Mouse (Mus musculus): ENCODE data around the gene Nupr1. TPM values are rescaled to one million over a fixed set of nuclear protein-coding genes. Genes with fewer than 3 reads are reported as not detected.

Nupr1 gene
- total RNA-seq (2014; fragmentation: Nextera tagmentation) (13.4 and 24.8 TPM in 2 replicates), total RNA-seq (2017) (0.41 and 1.1 TPM in 2 replicates), polyA plus RNA-seq (2012) (9.8 and 11.1 TPM in 2 replicates)

- Histone ChIP-seq H3K4me1 (ENCODE audit: insufficient read depth, low read depth, low read length) (peaks cover 61% of the 10 kb centered on the region), H3K9me3 (replicated peaks) (no peaks in the 10 kb centered on the region), H3K36me3 (replicated peaks) (no peaks in the 10 kb centered on the region), H3K4me3 (ENCODE audit: low read depth, low read length) (no peak within 1 kb of the TSS), H3K27me3 (ENCODE audit: insufficient read depth, low read length) (no peaks in the 10 kb centered on the region)
- no peak for TF ChIP-seq GATA2 (IDR thresholded peaks at IDR 0.05; ENCODE audit: borderline replicate concordance, low read depth, low read length)
- no peak for TF ChIP-seq TAL1 (conservative IDR thresholded peaks at IDR 0.05; ENCODE audit: low read depth, low read length)
- no peak for TF ChIP-seq GATA1 (IDR thresholded peaks at IDR 0.05; ENCODE audit: borderline replicate concordance, low read length)
- TF ChIP-seq CTCF (IDR thresholded peaks at IDR 0.05; ENCODE audit: low read depth, low read length) = no peak
- no peak for TF ChIP-seq POLR2AphosphoS5 (IDR thresholded peaks at IDR 0.05; ENCODE audit: insufficient replicate concordance, low read depth, low read length)
- no peak for DNase-seq (ENCODE audit: low spot score)
- no peak for ATAC-seq (ENCODE audit: extremely low read depth, insufficient number of reproducible peaks, low FRiP score, poor library complexity, severe bottlenecking)
These were observed at the start of gene Nupr1 for GRCm38 (mm10) chr7:126630824-126631518. Nupr1 (minus strand) TSS chr7:126630861.

GRCm38 (mm10) chr7:126679683-126680082 is 49.0 kb upstream of the Nupr1 start:
- H3K4me1 ChIP-seq (ENCODE audit: insufficient read depth, low read depth, low read length) = peaks cover 6% of the 10 kb centered on the region; the same call in 1 of the 2 replicates
- TF ChIP-seq GATA2 (IDR thresholded peaks at IDR 0.05; ENCODE audit: borderline replicate concordance, low read depth, low read length) (no peak), TAL1 (conservative IDR thresholded peaks at IDR 0.05; ENCODE audit: low read depth, low read length) (no peak), POLR2AphosphoS5 (IDR thresholded peaks at IDR 0.05; ENCODE audit: insufficient replicate concordance, low read depth, low read length) (no peak), GATA1 (IDR thresholded peaks at IDR 0.05; ENCODE audit: borderline replicate concordance, low read length) (no peak), CTCF (IDR thresholded peaks at IDR 0.05; ENCODE audit: low read depth, low read length) (no peak)
- H3K9me3 ChIP-seq (replicated peaks) = no peaks in the 10 kb centered on the region
- no peak overlapping the region for H3K4me3 ChIP-seq (ENCODE audit: low read depth, low read length)
- H3K27me3 ChIP-seq (ENCODE audit: insufficient read depth, low read length) = no peaks in the 10 kb centered on the region
- no peak for ATAC-seq (ENCODE audit: extremely low read depth, insufficient number of reproducible peaks, low FRiP score, poor library complexity, severe bottlenecking)
- H3K36me3 ChIP-seq (replicated peaks) = peaks cover 83% of the 10 kb centered on the region
- DNase-seq (ENCODE audit: low spot score) = no peak

GRCm38 (mm10) chr7:126678545-126679341 is 48.1 kb upstream of the Nupr1 start:
- DNase-seq (ENCODE audit: low spot score) (no peak), ATAC-seq (ENCODE audit: extremely low read depth, insufficient number of reproducible peaks, low FRiP score, poor library complexity, severe bottlenecking) (no peak)
- TF ChIP-seq POLR2AphosphoS5 (IDR thresholded peaks at IDR 0.05; ENCODE audit: insufficient replicate concordance, low read depth, low read length) = no peak
- TF ChIP-seq GATA2 (IDR thresholded peaks at IDR 0.05; ENCODE audit: borderline replicate concordance, low read depth, low read length) = no peak
- TF ChIP-seq CTCF (IDR thresholded peaks at IDR 0.05; ENCODE audit: low read depth, low read length) = no peak
- no peak for TF ChIP-seq TAL1 (conservative IDR thresholded peaks at IDR 0.05; ENCODE audit: low read depth, low read length)
- no peak for TF ChIP-seq GATA1 (IDR thresholded peaks at IDR 0.05; ENCODE audit: borderline replicate concordance, low read length)
- H3K27me3 ChIP-seq (ENCODE audit: insufficient read depth, low read length) = no peaks in the 10 kb centered on the region
- no peak overlapping the region for H3K4me3 ChIP-seq (ENCODE audit: low read depth, low read length)
- peaks cover 80% of the 10 kb centered on the region for H3K36me3 ChIP-seq (replicated peaks)
- no peaks in the 10 kb centered on the region for H3K9me3 ChIP-seq (replicated peaks)
- H3K4me1 ChIP-seq (ENCODE audit: insufficient read depth, low read depth, low read length) = peaks cover 6% of the 10 kb centered on the region; the same call in 1 of the 2 replicates

GRCm38 (mm10) chr7:126676631-126677220 is 46.1 kb upstream of the Nupr1 start:
- Histone ChIP-seq H3K4me1 (ENCODE audit: insufficient read depth, low read depth, low read length) (peaks cover 6% of the 10 kb centered on the region; the same call in 1 of the 2 replicates), H3K36me3 (replicated peaks) (peaks cover 83% of the 10 kb centered on the region), H3K4me3 (ENCODE audit: low read depth, low read length) (no peak overlapping the region), H3K9me3 (replicated peaks) (no peaks in the 10 kb centered on the region), H3K27me3 (ENCODE audit: insufficient read depth, low read length) (no peaks in the 10 kb centered on the region)
- TF ChIP-seq CTCF (IDR thresholded peaks at IDR 0.05; ENCODE audit: low read depth, low read length) (no peak), POLR2AphosphoS5 (IDR thresholded peaks at IDR 0.05; ENCODE audit: insufficient replicate concordance, low read depth, low read length) (no peak), TAL1 (conservative IDR thresholded peaks at IDR 0.05; ENCODE audit: low read depth, low read length) (no peak), GATA2 (IDR thresholded peaks at IDR 0.05; ENCODE audit: borderline replicate concordance, low read depth, low read length) (no peak), GATA1 (IDR thresholded peaks at IDR 0.05; ENCODE audit: borderline replicate concordance, low read length) (no peak)
- DNase-seq (ENCODE audit: low spot score) (no peak), ATAC-seq (ENCODE audit: extremely low read depth, insufficient number of reproducible peaks, low FRiP score, poor library complexity, severe bottlenecking) (no peak)

- Histone ChIP-seq H3K9me3 (replicated peaks) (no peaks in the 10 kb centered on the region), H3K4me3 (ENCODE audit: low read depth, low read length) (no peak within 1 kb of the TSS), H3K36me3 (replicated peaks) (peaks cover 88% of the 10 kb centered on the region), H3K27me3 (ENCODE audit: insufficient read depth, low read length) (no peaks in the 10 kb centered on the region), H3K4me1 (ENCODE audit: insufficient read depth, low read depth, low read length) (peaks cover 6% of the 10 kb centered on the region; the same call in 1 of the 2 replicates)
- ATAC-seq (ENCODE audit: extremely low read depth, insufficient number of reproducible peaks, low FRiP score, poor library complexity, severe bottlenecking) = no peak
- TF ChIP-seq GATA2 (IDR thresholded peaks at IDR 0.05; ENCODE audit: borderline replicate concordance, low read depth, low read length) = no peak
- TF ChIP-seq POLR2AphosphoS5 (IDR thresholded peaks at IDR 0.05; ENCODE audit: insufficient replicate concordance, low read depth, low read length) = no peak
- TF ChIP-seq CTCF (IDR thresholded peaks at IDR 0.05; ENCODE audit: low read depth, low read length) = no peak
- no peak for TF ChIP-seq TAL1 (conservative IDR thresholded peaks at IDR 0.05; ENCODE audit: low read depth, low read length)
- no peak for TF ChIP-seq GATA1 (IDR thresholded peaks at IDR 0.05; ENCODE audit: borderline replicate concordance, low read length)
- no peak for DNase-seq (ENCODE audit: low spot score)
These were observed 45.5 kb upstream of the Nupr1 start, which contains the start of gene Sult1a1 for GRCm38 (mm10) chr7:126676207-126676606. Sult1a1 (minus strand) TSS chr7:126676432.

Data from G1E (cell line).